Mouse (Mus musculus) ovary, adult 10 weeks (tissue): ENCODE results near the gene Cd40. TPM values are rescaled to one million over a fixed set of nuclear protein-coding genes. Genes with fewer than 3 reads are reported as not detected.

Experiments
- polyA plus RNA-seq: library from polyadenylated mRNA; stranded (reverse); fragments of 350-450 nt; fragmentation: Illumina TruSeq; extraction: RNeasy Lipid Tissue Mini Kit (QIAGEN cat#74804); gene quantifications from one replicate; pipeline ENCODE4 v1.2.3, GENCODE M21; 2014

Gene Cd40
- not detected for polyA plus RNA-seq

DNA sequence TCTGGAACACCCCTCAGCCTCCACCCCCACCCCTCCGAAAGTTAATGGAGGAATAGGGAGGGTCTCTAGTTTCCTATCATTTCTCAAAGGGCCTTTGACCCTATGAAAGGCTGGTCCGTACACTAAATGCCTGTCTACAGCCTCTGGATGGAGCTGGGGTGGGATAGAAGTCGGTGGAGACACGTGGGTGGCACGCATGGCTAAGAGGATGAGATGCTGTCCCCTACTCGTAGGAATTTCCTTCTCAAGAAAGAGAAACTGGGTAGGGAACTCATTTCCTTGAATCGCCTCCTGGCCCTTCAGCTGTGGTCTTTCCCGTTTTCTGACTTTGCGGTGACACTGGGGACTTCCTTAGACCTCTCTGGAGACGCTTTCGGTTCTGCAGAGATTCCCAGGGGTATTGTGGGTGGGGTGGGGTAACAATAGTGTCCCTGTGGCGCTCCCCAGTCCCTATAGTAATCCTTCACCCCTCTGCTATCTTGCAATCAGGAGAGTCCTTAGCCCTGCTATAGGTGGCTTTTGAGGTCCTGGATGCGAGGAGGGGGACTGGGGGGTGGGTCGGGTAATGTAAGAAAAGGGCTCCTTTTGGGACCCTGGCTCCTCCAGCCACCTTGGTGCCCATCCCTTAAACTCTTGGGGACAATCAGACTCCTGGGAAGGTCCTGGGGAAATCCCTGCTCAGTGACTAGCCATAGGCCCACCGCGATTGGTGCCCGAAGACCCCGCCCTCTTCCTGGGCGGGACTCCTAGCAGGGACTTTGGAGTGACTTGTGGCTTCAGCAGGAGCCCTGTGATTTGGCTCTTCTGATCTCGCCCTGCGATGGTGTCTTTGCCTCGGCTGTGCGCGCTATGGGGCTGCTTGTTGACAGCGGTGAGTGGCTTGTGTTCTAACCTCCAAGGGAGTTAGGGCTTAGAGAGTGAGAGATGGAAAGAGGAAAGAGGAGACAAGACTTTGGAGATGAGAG lies at the start of gene Cd40:
TSS of gene Cd40 (plus strand) at position 740 of the 965 bp plus-strand sequence.

DNA sequence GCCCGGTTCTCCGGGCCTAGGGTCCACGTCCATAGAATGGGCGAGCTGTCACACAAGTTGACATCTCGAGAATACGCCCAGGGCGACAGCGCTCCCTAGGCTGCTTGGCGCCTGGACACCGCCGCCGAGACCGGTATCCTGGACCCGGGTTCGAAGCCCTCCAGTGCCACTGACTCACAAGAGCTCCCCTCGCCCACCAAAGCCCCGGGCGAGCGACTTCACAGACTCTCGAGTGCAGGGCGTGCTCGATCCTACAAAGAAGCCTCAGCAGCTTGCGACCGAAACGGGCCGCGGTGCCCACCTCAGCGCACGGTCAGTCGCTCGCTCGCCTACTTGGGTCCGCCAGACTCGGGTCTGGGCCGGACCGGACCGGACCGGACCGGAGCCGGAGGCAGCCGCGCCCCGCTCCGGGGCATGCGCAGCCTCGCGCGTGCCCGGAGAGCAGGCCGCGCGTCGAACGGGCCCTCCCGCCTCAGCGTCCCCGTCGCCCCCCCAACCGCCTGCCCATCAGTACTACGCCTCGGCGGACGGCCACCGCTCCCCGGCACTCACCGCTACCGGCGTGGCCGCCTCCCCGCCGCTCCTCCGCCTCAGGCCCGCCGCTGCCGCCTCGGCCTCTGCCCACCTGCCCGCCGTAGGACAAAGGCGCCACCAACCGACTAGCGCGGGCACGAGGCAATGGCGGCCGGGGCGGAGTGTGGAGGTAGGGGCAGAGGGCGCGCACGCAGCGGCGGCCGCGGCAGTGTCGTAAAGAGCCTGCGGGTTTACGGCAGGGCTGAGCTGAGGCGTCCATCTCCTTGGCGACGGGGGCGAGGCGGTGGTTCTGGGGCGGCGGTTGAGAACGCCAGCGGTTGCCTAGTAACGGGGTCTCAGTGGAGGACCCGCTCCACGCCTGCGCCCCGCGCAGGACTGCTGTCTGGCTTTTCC lies 21.0 kb upstream of the Cd40 start, which contains the start of gene Ncoa5:
TSS of gene Ncoa5 (minus strand) at position 737 of the 927 bp plus-strand sequence.

DNA sequence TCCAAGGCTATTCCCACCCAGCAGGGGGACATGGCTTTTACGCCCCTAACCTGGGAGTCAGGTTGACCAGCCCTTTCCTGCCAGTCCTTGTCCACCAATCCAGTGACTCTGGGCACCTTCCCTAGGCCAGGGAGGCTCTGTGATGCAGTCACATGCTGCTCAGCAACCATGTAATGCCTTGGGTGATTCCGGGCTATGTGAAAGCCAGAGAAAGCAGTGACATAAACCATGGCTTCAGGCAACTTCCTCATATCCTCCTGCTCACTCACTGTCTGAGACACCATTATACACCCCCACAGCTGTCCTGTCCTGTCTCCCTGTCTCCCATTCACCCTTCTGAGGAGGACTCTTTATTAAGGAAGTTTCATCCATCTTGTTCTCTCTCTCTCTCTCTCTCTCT lies 35.2 kb downstream of the Cd40 start, which contains the start of gene 1700025C18Rik:
TSS of gene 1700025C18Rik (minus strand) at position 101 of the 400 bp plus-strand sequence.

Other genes with a start within 250 kb of the Cd40 start
- 3.2 TPM for gene Zswim1, start 232.9 kb upstream of the Cd40 start, polyA plus RNA-seq
- gene Spata25, start 227.1 kb upstream of the Cd40 start, polyA plus RNA-seq: not detected
- 36.8 TPM for gene Ctsa, start 222.8 kb upstream of the Cd40 start, polyA plus RNA-seq
- not detected for gene Neurl2, start 222.2 kb upstream of the Cd40 start, polyA plus RNA-seq
- gene Pltp, start 197.9 kb upstream of the Cd40 start, polyA plus RNA-seq: 3.1 TPM
- 4.6 TPM for gene Pcif1, start 176.3 kb upstream of the Cd40 start, polyA plus RNA-seq
- not detected for gene Zfp335, start 143.9 kb upstream of the Cd40 start, polyA plus RNA-seq
- 8.1 TPM for gene Mmp9, start 114.8 kb upstream of the Cd40 start, polyA plus RNA-seq
- 1.5 TPM for gene Slc12a5, start 94.8 kb upstream of the Cd40 start, polyA plus RNA-seq
- gene Ncoa5, start 20.8 kb upstream of the Cd40 start, polyA plus RNA-seq: 19.7 TPM
- gene 1700025C18Rik, start 35.1 kb downstream of the Cd40 start, polyA plus RNA-seq: not detected
- gene Cdh22, start 179.2 kb downstream of the Cd40 start, polyA plus RNA-seq: not detected
- 3.1 TPM for gene Slc35c2, start 232.2 kb downstream of the Cd40 start, polyA plus RNA-seq